Mouse (Mus musculus): ENCODE data around the gene Dad1.

Dad1 gene

GRCm38 (mm10) chr14:54253741-54254291, at the start of gene Dad1, which contains the start of gene Abhd4:
TSS of gene Dad1 (minus strand) at chr14:54254104.
TSS of gene Abhd4 (plus strand) at chr14:54254188.
- peak; percentile 99 for DNase-seq

GRCm38 (mm10) chr14:54300676-54301075, 46.8 kb upstream of the Dad1 start:
- no peak for DNase-seq

GRCm38 (mm10) chr14:54300136-54300535, 46.2 kb upstream of the Dad1 start:
- DNase-seq, result peak; percentile 13

- DNase-seq, result no peak
These were observed 30.9 kb upstream of the Dad1 start, which contains the start of gene Olfr49 for GRCm38 (mm10) chr14:54284839-54285238. TSS of gene Olfr49 (minus strand) at chr14:54284939.

- DNase-seq, result no peak
These were observed 22.5 kb upstream of the Dad1 start for GRCm38 (mm10) chr14:54276446-54276845.

GRCm38 (mm10) chr14:54272696-54273095, 18.8 kb upstream of the Dad1 start:
- no peak for DNase-seq

- no peak for DNase-seq
These were observed 18.2 kb upstream of the Dad1 start for GRCm38 (mm10) chr14:54271976-54272606.

GRCm38 (mm10) chr14:54270413-54270812, 16.5 kb upstream of the Dad1 start:
- no peak for DNase-seq

- no peak for DNase-seq
These were observed 15.7 kb upstream of the Dad1 start for GRCm38 (mm10) chr14:54269566-54269965.

GRCm38 (mm10) chr14:54267966-54268365, 14.1 kb upstream of the Dad1 start:
- DNase-seq, result no peak

- DNase-seq, result no peak
These were observed 12.0 kb upstream of the Dad1 start for GRCm38 (mm10) chr14:54265951-54266350.

GRCm38 (mm10) chr14:54265093-54265492, 11.2 kb upstream of the Dad1 start:
- no peak for DNase-seq

- DNase-seq, result no peak
These were observed 10.3 kb upstream of the Dad1 start for GRCm38 (mm10) chr14:54264231-54264630.

GRCm38 (mm10) chr14:54263099-54263498, 9.2 kb upstream of the Dad1 start:
- no peak for DNase-seq

GRCm38 (mm10) chr14:54262622-54263021, 8.7 kb upstream of the Dad1 start:
- no peak for DNase-seq

GRCm38 (mm10) chr14:54261386-54261785, 7.5 kb upstream of the Dad1 start:
- no peak for DNase-seq

- DNase-seq, result no peak
These were observed 6.3 kb upstream of the Dad1 start for GRCm38 (mm10) chr14:54260196-54260595.

GRCm38 (mm10) chr14:54259722-54260085, 5.8 kb upstream of the Dad1 start:
- DNase-seq, result no peak

- peak; percentile 98 for DNase-seq
These were observed 5.3 kb upstream of the Dad1 start for GRCm38 (mm10) chr14:54259003-54259721.

GRCm38 (mm10) chr14:54258131-54258670, 4.3 kb upstream of the Dad1 start:
- no peak for DNase-seq

GRCm38 (mm10) chr14:54254670-54255202, 832 bp upstream of the Dad1 start:
- no peak for DNase-seq

- no peak for DNase-seq
These were observed 3.8 kb downstream of the Dad1 start for GRCm38 (mm10) chr14:54250122-54250521.

- peak; percentile 81 for DNase-seq
These were observed 4.6 kb downstream of the Dad1 start for GRCm38 (mm10) chr14:54249326-54249725.

GRCm38 (mm10) chr14:54246232-54246631, 7.7 kb downstream of the Dad1 start:
- no peak for DNase-seq
